Mouse (Mus musculus) olfactory bulb, adult 2 months (tissue): ENCODE measurements around the gene Shank3.

Experiments
- CTCF ChIP-seq: fragments of 200-500 bp; IDR thresholded peaks from 2 replicates; pipeline ENCODE4 v1.5.1; 2012; ENCODE audit warnings: low read depth, mild to moderate bottlenecking, low read length, moderate library complexity; ENCODE audit not compliant: insufficient read depth
- POLR2A ChIP-seq: fragments of 200-500 bp; IDR thresholded peaks from 2 replicates; pipeline ENCODE4 v1.6.1; 2012; ENCODE audit warnings: mild to moderate bottlenecking, low read depth, low read length, moderate library complexity; ENCODE audit not compliant: insufficient read depth

DNA sequence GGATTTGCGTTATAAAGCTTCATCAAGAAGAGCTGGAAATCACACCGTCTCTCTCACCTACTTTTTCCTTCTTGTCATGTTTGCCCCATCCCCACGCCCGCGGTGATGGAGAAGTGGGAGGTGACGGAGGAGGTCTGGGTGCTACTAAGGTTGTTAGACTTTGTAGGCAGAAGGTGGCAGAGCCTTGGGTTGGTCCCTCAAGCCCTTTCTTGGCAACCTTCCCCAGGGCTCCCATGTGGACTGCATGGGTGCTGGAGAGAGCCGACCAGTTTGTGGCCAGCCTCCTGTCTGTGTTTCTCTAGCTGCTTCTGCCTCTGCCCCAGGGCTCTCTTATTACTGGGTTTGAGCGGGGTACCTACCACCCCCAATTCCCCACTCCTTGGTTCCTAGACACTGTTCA, 51.1 kb downstream of the Shank3 start:
- TF ChIP-seq POLR2A = no peak
- TF ChIP-seq CTCF = no peak
